Mouse (Mus musculus): ENCODE results near the gene Khdrbs1.

The Khdrbs1 gene

DNA sequence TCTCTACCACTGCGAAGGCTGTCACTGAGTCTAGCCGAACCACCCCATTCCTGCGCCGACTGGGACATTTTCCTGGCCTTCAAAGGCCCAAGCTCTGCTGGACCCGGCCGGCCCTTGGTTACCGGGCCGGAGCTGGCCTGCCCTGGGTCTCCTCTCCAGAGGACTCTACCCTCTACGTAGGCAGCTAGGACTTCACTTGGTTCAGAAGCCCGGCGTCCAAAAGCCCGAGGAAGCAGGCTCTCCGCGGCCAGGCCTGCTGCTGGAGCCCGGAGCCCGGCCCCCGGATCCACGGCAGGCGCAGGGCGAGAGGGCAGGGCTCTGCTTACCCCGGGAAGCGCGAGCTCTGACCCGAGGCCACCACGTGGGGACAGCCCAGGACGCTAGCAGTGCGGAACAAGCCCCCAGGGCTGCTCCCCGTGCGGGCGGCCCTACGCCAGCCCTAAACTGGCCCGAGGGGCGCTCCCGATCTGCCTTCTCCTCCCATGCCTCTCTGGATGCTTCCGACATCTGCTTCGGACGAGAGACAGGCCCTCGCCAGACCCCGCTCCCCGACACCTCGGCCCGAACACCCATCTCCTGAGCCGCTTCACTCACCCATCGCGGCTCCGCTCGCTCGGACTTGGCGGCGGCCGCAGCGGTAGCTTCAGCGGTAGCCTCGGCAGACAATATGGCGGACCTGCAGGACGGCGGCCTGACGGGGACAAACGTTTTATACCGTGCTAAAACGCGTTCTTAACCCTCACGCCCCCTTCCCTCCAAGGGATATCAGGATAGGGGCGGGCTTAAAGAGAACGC, 69.8 kb downstream of the Khdrbs1 start, which contains the start of gene Kpna6:
Gene Kpna6 (minus strand): TSS at position 685 of the 795 bp plus-strand sequence.
- DNase-seq (ENCODE audit: low spot score) = peak; percentile 72

- peak; percentile 29 for DNase-seq (ENCODE audit: low spot score)
Observed at GRCm38 (mm10) chr4:129671491-129672082, 70.5 kb downstream of the Khdrbs1 start.

GRCm38 (mm10) chr4:129662255-129662813, 79.8 kb downstream of the Khdrbs1 start:
- DNase-seq (ENCODE audit: low spot score) = no peak

DNA sequence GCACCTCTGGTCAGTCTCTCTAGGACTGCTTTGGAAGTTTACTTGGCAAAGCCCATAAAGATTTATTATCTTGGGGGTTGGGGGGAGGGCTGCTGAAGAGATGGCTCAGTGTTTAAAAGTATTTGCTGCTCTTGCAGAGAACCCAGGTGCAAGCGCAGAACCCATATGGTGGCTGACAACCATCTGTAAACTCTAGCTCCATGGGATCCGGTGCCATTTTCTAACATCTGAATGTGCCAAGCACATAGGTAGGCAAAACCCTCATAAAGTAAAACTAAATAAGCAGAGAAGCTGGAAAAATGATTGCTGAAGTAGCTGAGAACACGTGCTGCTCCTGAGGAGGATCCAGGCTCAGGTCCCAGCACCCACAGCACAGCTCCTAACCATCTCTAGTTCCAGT, 80.5 kb downstream of the Khdrbs1 start:
- DNase-seq (ENCODE audit: low spot score) = no peak

DNA sequence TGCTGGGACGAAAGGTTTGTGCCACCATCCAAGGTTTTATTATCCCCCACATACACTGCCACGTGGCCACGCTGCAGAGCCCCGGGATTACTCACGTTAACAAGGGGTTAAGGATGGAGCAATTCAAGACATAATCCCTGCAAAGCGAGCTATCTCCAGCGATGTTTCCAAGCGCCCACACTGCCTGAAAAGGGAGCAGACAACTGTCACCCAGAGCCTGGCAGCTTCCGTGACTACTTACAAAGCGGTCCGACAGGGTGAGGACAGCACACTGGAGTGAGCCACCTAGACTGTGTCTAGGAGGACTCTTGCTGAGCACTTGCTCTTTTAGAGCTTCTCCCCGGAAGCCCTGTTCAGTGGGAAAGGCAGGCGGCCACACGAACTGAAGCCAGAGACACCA, 87.3 kb downstream of the Khdrbs1 start:
- no peak for DNase-seq (ENCODE audit: low spot score)

Measured in layer of hippocampus, adult 9-10 months (tissue).